Mouse (Mus musculus): ENCODE data around the gene Napsa.

The Napsa gene

DNA sequence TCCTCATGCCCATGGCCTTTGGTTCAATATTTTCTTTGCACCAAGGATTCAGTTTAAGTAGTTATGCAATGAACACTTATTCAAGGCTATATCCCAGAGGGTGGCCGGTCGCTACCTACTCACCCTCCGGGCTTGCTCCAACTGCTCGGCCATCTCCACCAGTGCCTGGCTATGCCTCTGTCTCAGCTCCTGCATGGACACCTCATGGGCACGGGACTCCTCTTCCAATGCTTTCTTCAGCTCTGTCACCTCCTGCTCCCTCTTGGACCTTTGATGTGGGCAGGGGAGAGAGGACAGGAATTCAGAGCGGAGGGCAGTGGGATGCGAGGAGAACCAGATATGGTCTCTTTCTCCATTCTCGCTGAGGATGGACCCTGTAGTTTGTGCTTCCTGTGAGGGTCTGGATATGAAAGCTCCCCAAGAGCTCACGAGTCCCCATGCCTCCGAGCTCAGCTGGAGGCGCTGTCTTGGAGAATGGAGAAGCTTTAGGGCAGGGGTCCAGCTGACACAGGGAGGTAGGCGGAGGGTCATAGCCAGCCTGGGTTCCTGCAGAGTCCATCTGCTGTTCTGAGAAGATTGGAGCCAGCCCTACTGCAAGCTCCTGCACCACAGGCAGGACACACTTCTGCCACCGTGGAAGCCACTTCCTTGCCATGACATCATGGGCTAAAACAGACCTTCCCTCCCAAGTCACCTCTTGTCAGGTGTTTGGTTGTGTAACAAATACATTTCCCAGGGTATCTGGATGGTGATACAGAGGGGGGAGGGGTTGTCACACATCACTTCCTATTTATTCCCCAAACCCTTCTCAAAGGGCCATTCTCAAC is 53.3 kb downstream of the Napsa start:
- no peak for DNase-seq (ENCODE audit: extremely low spot score, low spot score)

DNA sequence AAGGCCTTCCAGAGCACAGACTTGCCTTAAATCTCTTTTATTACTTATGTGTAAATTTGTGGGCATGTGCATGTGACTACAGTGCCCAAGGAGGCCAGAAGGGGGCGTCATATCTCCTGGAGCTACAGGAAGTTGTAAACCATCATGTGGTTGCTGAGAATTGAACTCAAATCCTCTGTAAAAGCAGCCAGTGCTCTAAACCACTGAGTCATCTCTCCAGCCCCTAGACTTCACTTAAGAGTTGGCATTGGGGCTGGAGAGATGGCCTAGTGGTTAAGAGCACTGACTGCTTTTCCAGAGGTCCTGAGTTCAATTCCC is 53.8 kb downstream of the Napsa start:
- no peak for DNase-seq (ENCODE audit: extremely low spot score, low spot score)

- no peak for DNase-seq (ENCODE audit: extremely low spot score, low spot score)
Observed at GRCm38 (mm10) chr7:44626966-44627365, 54.8 kb downstream of the Napsa start.

DNA sequence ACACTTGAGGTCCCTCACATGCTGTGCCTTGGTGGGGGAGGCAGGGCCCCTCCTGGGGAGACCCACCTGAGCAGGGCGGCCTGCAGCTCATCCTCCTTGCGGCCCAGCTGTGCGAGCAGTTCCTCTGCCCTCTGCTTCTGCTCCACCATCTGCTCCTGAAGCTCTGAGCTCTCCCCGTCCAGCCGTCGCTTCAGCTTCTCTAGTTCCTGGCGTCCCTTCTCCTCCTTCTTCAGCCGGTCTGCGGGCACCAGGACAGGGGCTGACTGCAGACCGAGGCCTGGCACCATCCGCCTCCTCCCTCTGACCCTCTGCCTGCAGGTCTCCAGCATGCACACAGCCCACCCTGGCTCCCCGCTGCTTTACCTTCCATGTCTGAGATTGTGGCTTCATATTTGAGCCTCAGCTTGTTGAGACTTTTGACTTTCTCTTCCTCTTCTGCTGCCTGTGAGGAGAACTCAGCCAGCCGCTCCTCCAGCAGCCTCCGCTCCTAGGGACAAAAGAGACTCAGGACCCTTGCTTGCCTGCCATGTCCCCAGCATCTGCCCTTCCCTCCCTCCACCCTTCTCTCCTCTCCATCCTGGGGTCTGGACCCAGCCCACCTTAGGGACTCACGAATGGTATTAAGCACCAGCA is 56.3 kb downstream of the Napsa start:
- no peak for DNase-seq (ENCODE audit: extremely low spot score, low spot score)

DNA sequence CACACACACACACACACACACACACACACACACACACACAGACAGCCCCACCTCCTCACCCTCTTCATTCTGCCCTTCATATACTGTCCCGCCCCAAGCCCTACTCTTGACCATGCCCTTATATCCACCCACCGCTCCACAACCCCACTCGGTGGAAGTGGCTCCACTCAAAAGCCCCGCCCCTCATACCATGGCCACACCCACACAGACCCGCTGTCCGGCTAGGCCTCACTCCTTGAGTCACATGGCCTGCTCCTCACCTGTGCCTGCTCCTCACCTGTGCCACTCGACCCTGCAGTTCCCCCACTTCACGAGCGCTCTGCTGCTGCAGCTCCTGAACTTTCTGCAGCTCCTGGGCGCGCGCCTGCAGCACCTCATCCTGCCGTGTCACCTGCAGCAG is 58.3 kb downstream of the Napsa start:
- DNase-seq (ENCODE audit: extremely low spot score, low spot score): no peak

GRCm38 (mm10) chr7:44632676-44633075 is 60.5 kb downstream of the Napsa start:
- DNase-seq (ENCODE audit: extremely low spot score, low spot score): no peak

DNA sequence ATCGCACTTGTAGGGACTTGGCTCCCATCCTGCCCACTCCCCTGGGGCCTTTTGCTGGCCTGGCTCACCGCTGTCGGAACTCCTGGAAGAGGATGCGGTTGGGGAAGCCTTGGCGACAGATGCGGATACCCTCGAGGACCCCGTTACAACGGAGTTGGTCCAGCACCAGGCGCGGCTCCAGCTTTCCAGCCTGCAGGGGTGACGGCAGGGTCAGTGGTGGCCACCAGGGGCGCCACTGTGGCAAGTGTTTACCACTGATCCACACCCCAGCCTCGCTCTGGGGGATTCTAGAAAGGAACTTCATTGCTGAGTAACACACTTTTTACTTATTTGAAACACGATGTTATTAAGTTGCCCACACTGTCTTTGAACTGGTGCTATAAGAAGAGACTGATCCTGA is 61.2 kb downstream of the Napsa start:
- no peak for DNase-seq (ENCODE audit: extremely low spot score, low spot score)

Data from neural tube, embryonic 10.5 days (tissue).